Mouse (Mus musculus) C2C12 (cell line): ENCODE data around the gene Cyp2c23.

ENCODE experiments used
- CTCF ChIP-seq: IDR thresholded peaks from one replicate; pipeline ENCODE4 v1.5.1; 2011; ENCODE audit not compliant: control insufficient read depth, insufficient read depth, insufficient read length
- FOSL1 ChIP-seq: IDR thresholded peaks from one replicate; pipeline ENCODE4 v1.8.0; 2011; ENCODE audit warnings: mild to moderate bottlenecking, low read length; ENCODE audit not compliant: poor library complexity, insufficient read depth, severe bottlenecking
- MAX ChIP-seq: IDR thresholded peaks from one replicate; pipeline ENCODE4 v1.6.1; 2011; ENCODE audit warnings: mild to moderate bottlenecking, control low read depth
- MYOD1 ChIP-seq: IDR thresholded peaks from one replicate; pipeline ENCODE4 v1.6.1; 2011; ENCODE audit warnings: low read depth; ENCODE audit not compliant: control insufficient read depth, insufficient read length
- USF1 ChIP-seq: IDR thresholded peaks from one replicate; pipeline ENCODE4 v1.6.1; 2011; ENCODE audit warnings: low read depth, mild to moderate bottlenecking, control low read depth, moderate library complexity

DNA sequence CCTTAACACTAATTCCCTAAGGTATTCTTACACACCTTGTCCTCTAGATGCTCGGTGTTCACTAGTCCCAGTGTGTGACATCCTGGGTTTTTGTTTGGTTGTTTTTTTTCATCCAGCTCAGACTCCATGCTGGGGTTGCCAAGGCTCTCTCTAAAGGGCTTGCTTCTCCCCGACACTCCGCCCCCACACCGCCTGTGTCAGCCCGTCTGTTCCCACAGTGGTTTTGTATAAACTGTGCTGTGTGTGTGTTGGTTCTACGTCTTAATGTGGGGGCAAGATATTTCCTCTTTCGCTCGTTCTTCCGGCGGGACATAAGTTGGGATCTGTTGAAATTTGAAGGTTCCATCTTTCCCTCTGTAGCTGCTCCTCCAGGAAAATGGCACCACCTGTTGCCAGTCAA lies 30.9 kb downstream of the Cyp2c23 start:
- TF ChIP-seq USF1 (no peak), MYOD1 (no peak), FOSL1 (no peak), CTCF (no peak), MAX (no peak)
